Mouse (Mus musculus) midbrain, postnatal 0 days (tissue): ENCODE measurements around the gene L3mbtl3. TPM values are rescaled to one million over a fixed set of nuclear protein-coding genes. Genes with fewer than 3 reads are reported as not detected.

Experiments
- ATAC-seq: fragments of 200-750 bp; cut with Nextera tagmentation; 2 replicates; pipeline ENCODE4 v1.8.0; 2017; ENCODE audit warnings: moderate number of reproducible peaks, mild to moderate bottlenecking, moderate TSS enrichment, moderate library complexity; ENCODE audit not compliant: low FRiP score
- DNase-seq: peaks from one replicate; pipeline ENCODE4 v3.0.0-alpha.2; 2015; ENCODE audit warnings: low spot score
- H3K27ac ChIP-seq: fragments of 300-500 bp; sonication (generic); 2 replicates; pipeline ENCODE4 v1.5.1; 2014; ENCODE audit warnings: low read depth, mild to moderate bottlenecking, low read length, mixed read lengths
- H3K27me3 ChIP-seq: fragments of 300-500 bp; sonication (generic); 2 replicates; pipeline ENCODE4 v1.6.1; 2014; ENCODE audit warnings: low read length, control low read depth, mixed read lengths; ENCODE audit not compliant: insufficient read depth
- H3K36me3 ChIP-seq: fragments of 300-500 bp; sonication (generic); 2 replicates; pipeline ENCODE4 v1.6.1; 2014; ENCODE audit warnings: low read length, control low read depth, mixed read lengths; ENCODE audit not compliant: insufficient read depth
- H3K4me1 ChIP-seq: fragments of 300-500 bp; sonication (generic); 2 replicates; pipeline ENCODE4 v1.6.1; 2014; ENCODE audit warnings: mild to moderate bottlenecking, control low read depth, antibody characterized with exemption, low read length, mixed read lengths; ENCODE audit not compliant: insufficient read depth
- H3K4me2 ChIP-seq: fragments of 300-500 bp; sonication (generic); 2 replicates; pipeline ENCODE4 v1.6.1; 2014; ENCODE audit warnings: low read depth, mild to moderate bottlenecking, low read length, mixed read lengths; ENCODE audit not compliant: poor library complexity, severe bottlenecking
- H3K4me3 ChIP-seq: fragments of 300-500 bp; sonication (generic); 2 replicates; pipeline ENCODE4 v1.5.1; 2014; ENCODE audit warnings: low read depth, mild to moderate bottlenecking, low read length, moderate library complexity
- H3K9ac ChIP-seq: fragments of 300-500 bp; sonication (generic); replicated peaks from 2 replicates; pipeline ENCODE4 v1.6.1; 2014; ENCODE audit warnings: mild to moderate bottlenecking, low read length, moderate library complexity, mixed read lengths; ENCODE audit not compliant: poor library complexity, severe bottlenecking
- H3K9me3 ChIP-seq: fragments of 300-500 bp; sonication (generic); 2 replicates; pipeline ENCODE4 v1.6.1; 2016; ENCODE audit warnings: low read length, control low read depth
- CTCF ChIP-seq: IDR thresholded peaks from 2 replicates; pipeline ENCODE4 v1.5.1; 2016; ENCODE audit warnings: antibody characterized with exemption, mild to moderate bottlenecking
- WGBS: fragments of 180-500 bp; shearing (Covaris S2); extraction: QIAGEN DNeasy Blood & Tissue Kit; methylation state at CpG from one replicate; pipeline ENCODE4 v1.1.7; 2014; 5-methylcytosine and 5-hydroxymethylcytosine counted together
- polyA plus RNA-seq: library from polyadenylated mRNA; unstranded; fragments of >200 nt; fragmentation: Nextera tagmentation; extraction: Ambion mirVana; gene quantifications from 2 replicates; pipeline ENCODE4 v1.2.1, GENCODE M21; 2015
- total RNA-seq: library from RNA; depleted of rRNA; stranded (reverse); fragments of >200 nt; gene quantifications from 2 replicates; pipeline ENCODE4 v1.2.3, GENCODE M21; 2014

Gene L3mbtl3
- total and polyA plus RNA-seq, 2 experiments from 2014 or later, result 27.3 to 69.5 TPM

GRCm38 (mm10) chr10:26374436-26375311 is 1.1 kb downstream of the L3mbtl3 start:
- DNase-seq (peak; percentile 63), ATAC-seq (peak; percentile 77)
- peak overlapping the region; percentile 67 for H3K9ac ChIP-seq
- no peak for TF ChIP-seq CTCF
- H3K9me3 ChIP-seq, result no peaks in the 10 kb centered on the region
- H3K4me1 ChIP-seq, result 0 out of 2 replicates have a peak, but pooled peaks cover 4% of the 10 kb centered on the region
- no peaks in the 10 kb centered on the region for H3K27me3 ChIP-seq
- H3K4me2 ChIP-seq, result peak overlapping the region; percentile 99
- H3K27ac ChIP-seq, result peak overlapping the region; percentile 86
- under 1% methylated on average over 44 of the region's 101 CpGs for WGBS
- no peaks in the 10 kb centered on the region for H3K36me3 ChIP-seq
- peak overlapping the region; percentile 88 for H3K4me3 ChIP-seq

DNA sequence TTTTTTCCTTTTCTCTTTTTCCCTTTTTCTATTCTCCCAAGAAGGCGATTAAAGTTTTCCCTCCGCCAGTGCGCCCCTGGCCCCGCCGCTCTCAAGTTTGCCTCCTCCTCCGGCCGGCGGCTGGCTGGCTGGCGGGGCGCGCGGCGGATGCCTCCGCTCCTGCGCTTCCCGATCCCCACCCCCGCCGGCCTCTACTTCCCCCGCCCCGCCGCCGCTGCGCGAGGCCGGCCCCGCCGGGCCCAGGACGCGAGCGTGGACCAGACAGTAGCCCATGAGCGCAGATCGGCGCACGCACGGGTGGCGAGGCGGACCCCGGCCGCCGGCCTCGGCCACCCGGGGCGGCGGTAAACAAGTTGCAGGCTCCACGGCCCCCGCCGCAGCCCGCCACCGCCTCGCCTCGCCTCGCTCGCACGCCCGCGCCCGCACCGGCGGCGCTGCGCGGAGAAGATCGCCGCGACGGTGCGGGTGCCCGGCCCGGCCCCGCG is 1.8 kb downstream of the L3mbtl3 start:
- Histone ChIP-seq H3K4me3 (peak overlapping the region; percentile 88), H3K9me3 (no peaks in the 10 kb centered on the region), H3K27me3 (no peaks in the 10 kb centered on the region), H3K4me2 (peak overlapping the region; percentile 99), H3K9ac (peak overlapping the region; percentile 67), H3K27ac (peak overlapping the region; percentile 86), H3K4me1 (0 out of 2 replicates have a peak, but pooled peaks cover 4% of the 10 kb centered on the region), H3K36me3 (no peaks in the 10 kb centered on the region)
- no peak for TF ChIP-seq CTCF
- under 1% methylated on average over 56 of the region's 71 CpGs for WGBS
- DNase-seq, result peak; percentile 48
- peak; percentile 44; the same call in 1 of the 2 replicates for ATAC-seq

DNA sequence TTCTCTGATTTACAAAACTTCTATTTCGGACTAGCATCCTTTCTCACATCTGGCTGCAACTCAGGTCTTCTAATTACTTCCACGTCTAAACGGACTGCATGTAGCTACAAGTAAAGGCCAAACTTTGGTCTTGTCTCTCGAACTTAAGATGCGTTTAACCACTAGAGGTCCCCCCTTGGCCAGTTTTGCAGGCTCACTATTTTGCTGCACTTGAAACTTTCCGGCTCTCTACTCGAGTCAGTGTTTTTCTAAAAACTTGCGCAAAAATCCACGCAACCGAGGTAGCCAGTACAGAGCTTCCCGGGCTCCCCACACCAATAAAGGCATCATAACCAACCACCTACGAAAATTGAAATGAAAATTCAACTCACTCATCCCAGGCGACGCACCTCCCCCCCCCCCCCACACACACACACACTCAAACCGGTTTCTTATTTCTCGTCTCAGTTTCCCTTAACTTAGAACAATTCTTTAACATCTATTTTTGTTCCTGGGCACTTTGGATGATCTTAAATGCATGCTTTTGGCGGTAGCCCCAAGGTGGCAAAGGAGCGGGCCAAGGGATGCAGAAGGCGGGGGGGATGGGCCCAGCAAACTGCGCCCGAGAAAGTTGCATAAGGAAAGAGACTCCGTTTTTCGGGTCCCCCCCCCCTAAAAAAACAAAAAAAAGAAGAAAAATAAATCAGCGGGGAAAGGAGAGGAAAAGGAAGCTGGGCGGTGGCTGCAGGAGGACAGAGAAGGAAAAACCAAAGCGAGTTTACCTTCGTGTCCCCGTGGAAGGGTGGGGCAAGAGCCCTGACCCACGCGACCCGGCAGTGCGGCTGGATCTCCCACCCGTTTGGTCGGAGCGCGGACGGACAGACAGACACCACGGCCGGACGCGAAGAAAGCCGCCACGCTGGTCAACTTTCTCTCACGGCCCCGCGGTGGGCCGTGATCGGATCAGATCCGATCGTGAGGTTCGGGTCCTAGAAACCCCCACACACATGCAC is 2.5 kb downstream of the L3mbtl3 start:
- Histone ChIP-seq H3K4me3 (peak overlapping the region; percentile 88), H3K9ac (peak overlapping the region; percentile 67; the same call in 1 of the 2 replicates), H3K27me3 (no peaks in the 10 kb centered on the region), H3K9me3 (no peaks in the 10 kb centered on the region), H3K36me3 (no peaks in the 10 kb centered on the region), H3K4me2 (peak overlapping the region; percentile 99), H3K4me1 (0 out of 2 replicates have a peak, but pooled peaks cover 4% of the 10 kb centered on the region), H3K27ac (peak overlapping the region; percentile 32; the same call in 1 of the 2 replicates)
- ATAC-seq, result no peak
- peak; percentile 85 for TF ChIP-seq CTCF
- under 1% methylated on average over 48 of the region's 51 CpGs for WGBS
- peak; percentile 93 for DNase-seq

GRCm38 (mm10) chr10:26371416-26371815 is 4.4 kb downstream of the L3mbtl3 start:
- no peak for TF ChIP-seq CTCF
- ATAC-seq (no peak), DNase-seq (no peak)
- Histone ChIP-seq H3K9me3 (no peaks in the 10 kb centered on the region), H3K4me2 (no peak overlapping the region), H3K36me3 (no peaks in the 10 kb centered on the region), H3K4me3 (no peak overlapping the region), H3K27me3 (no peaks in the 10 kb centered on the region), H3K4me1 (no peaks in the 10 kb centered on the region), H3K27ac (no peak overlapping the region), H3K9ac (no peak overlapping the region)
- 68% methylated on average over 7 of the region's 7 CpGs for WGBS

DNA sequence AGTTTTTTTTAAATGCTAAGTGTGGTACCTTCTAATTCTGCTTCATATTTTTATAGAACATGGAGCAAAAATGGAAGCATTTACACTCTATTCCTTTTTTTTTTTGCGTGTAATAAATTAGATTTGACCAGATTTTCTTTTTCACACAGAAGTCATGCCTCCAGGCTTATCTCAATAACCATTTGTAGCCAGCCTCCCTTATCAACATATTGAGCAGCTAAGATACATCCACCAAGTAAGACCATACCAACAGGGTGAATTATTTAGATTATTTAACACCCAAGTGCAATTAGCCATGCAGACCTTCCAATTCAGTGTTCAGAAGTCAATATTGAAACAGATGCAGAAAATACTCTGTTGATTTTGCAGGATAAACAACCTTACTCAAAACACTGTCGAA is 10.8 kb downstream of the L3mbtl3 start:
- TF ChIP-seq CTCF, result no peak
- H3K4me1 ChIP-seq, result no peaks in the 10 kb centered on the region
- ATAC-seq, result no peak
- no peaks in the 10 kb centered on the region for H3K36me3 ChIP-seq
- no peaks in the 10 kb centered on the region for H3K9me3 ChIP-seq
- no peaks in the 10 kb centered on the region for H3K27me3 ChIP-seq
- H3K27ac ChIP-seq, result no peak overlapping the region
- DNase-seq, result no peak
- no peak overlapping the region for H3K4me2 ChIP-seq
- H3K4me3 ChIP-seq, result no peak overlapping the region
- WGBS, result 85% methylated on average over 2 of the region's 2 CpGs
- H3K9ac ChIP-seq, result no peak overlapping the region
